Mouse (Mus musculus) brown adipose tissue, adult 24 weeks (tissue): ENCODE measurements at regions not wholly inside any gene's neighbourhood (a gene's known extent, or its start where the extent isn't known, plus 50 kb on each side); places are given as distances from the start of the nearest gene placed in this dataset.
A peak's percentile ranks its signal among the peaks of the same experiment; 100 is the strongest.

Experiments
- H3K27ac ChIP-seq: fragments of 200-500 bp; replicated peaks from 2 replicates; pipeline ENCODE4 v1.5.1; 2012; ENCODE audit warnings: low read depth, mild to moderate bottlenecking, low read length
- H3K4me1 ChIP-seq: fragments of 200-500 bp; 2 replicates; pipeline ENCODE4 v1.6.1; 2012; ENCODE audit warnings: low read length, mixed read lengths; ENCODE audit not compliant: control insufficient read depth, insufficient read depth, insufficient read length
- H3K4me3 ChIP-seq: fragments of 200-500 bp; 2 replicates; pipeline ENCODE4 v1.5.1; 2012; ENCODE audit warnings: low read depth, mild to moderate bottlenecking, low read length, moderate library complexity; ENCODE audit not compliant: insufficient read depth

- Histone ChIP-seq H3K27ac (peak overlapping the region; percentile 87), H3K4me1 (peaks cover 26% of the 10 kb centered on the region), H3K4me3 (no peak overlapping the region)
Observed at GRCm38 (mm10) chr17:10094108-10094521, 225.5 kb downstream of the Qk start.

- Histone ChIP-seq H3K27ac (peak overlapping the region; percentile 87), H3K4me3 (no peak overlapping the region), H3K4me1 (peaks cover 26% of the 10 kb centered on the region)
Observed at GRCm38 (mm10) chr17:10093437-10094107, 226.1 kb downstream of the Qk start.

GRCm38 (mm10) chr17:10087192-10087886 is 232.3 kb downstream of the Qk start:
- Histone ChIP-seq H3K4me3 (no peak overlapping the region), H3K4me1 (no peaks in the 10 kb centered on the region), H3K27ac (no peak overlapping the region)

GRCm38 (mm10) chr17:10086558-10086957 is 233.1 kb downstream of the Qk start:
- no peaks in the 10 kb centered on the region for H3K4me1 ChIP-seq
- no peak overlapping the region for H3K4me3 ChIP-seq
- no peak overlapping the region for H3K27ac ChIP-seq

- H3K4me1 ChIP-seq: no peaks in the 10 kb centered on the region
- no peak overlapping the region for H3K27ac ChIP-seq
- H3K4me3 ChIP-seq: no peak overlapping the region
Observed at GRCm38 (mm10) chr17:10086132-10086531, 233.5 kb downstream of the Qk start.

- H3K27ac ChIP-seq: no peak overlapping the region
- H3K4me3 ChIP-seq: no peak overlapping the region
- H3K4me1 ChIP-seq: no peaks in the 10 kb centered on the region; the same call in 1 of the 2 replicates
Observed at GRCm38 (mm10) chr17:10081721-10082120, 237.9 kb downstream of the Qk start.

GRCm38 (mm10) chr17:10079853-10080650 is 239.6 kb downstream of the Qk start:
- H3K4me1 ChIP-seq: no peaks in the 10 kb centered on the region; the same call in 1 of the 2 replicates

GRCm38 (mm10) chr17:10078536-10079319 is 240.9 kb downstream of the Qk start:
- Histone ChIP-seq H3K27ac (no peak overlapping the region), H3K4me1 (no peaks in the 10 kb centered on the region; the same call in 1 of the 2 replicates), H3K4me3 (no peak overlapping the region)

More at GRCm38 (mm10) chr17:10079853-10080650, 239.6 kb downstream of the Qk start:
- no peak overlapping the region for H3K4me3 ChIP-seq
- no peak overlapping the region for H3K27ac ChIP-seq

- H3K4me3 ChIP-seq: no peak overlapping the region
- H3K4me1 ChIP-seq: no peaks in the 10 kb centered on the region
- no peak overlapping the region for H3K27ac ChIP-seq
Observed at GRCm38 (mm10) chr17:10073301-10073700, 246.4 kb downstream of the Qk start.

GRCm38 (mm10) chr17:10069251-10069650 is 250.4 kb downstream of the Qk start:
- H3K27ac ChIP-seq: no peak overlapping the region
- peaks cover 5% of the 10 kb centered on the region; the same call in 1 of the 2 replicates for H3K4me1 ChIP-seq
- no peak overlapping the region for H3K4me3 ChIP-seq

- H3K4me1 ChIP-seq: peaks cover 9% of the 10 kb centered on the region; the same call in 1 of the 2 replicates
- no peak overlapping the region for H3K27ac ChIP-seq
- no peak overlapping the region for H3K4me3 ChIP-seq
Observed at GRCm38 (mm10) chr17:10065131-10065530, 254.5 kb downstream of the Qk start.

GRCm38 (mm10) chr17:10062546-10063100 is 257.0 kb downstream of the Qk start:
- 0 out of 2 replicates have a peak, but pooled peaks cover 4% of the 10 kb centered on the region for H3K4me1 ChIP-seq
- no peak overlapping the region for H3K27ac ChIP-seq
- no peak overlapping the region for H3K4me3 ChIP-seq

- H3K4me3 ChIP-seq: no peak overlapping the region
- H3K4me1 ChIP-seq: 0 out of 2 replicates have a peak, but pooled peaks cover under 1% of the 10 kb centered on the region
- no peak overlapping the region for H3K27ac ChIP-seq
Observed at GRCm38 (mm10) chr17:10057736-10058135, 261.9 kb downstream of the Qk start.

- no peak overlapping the region for H3K27ac ChIP-seq
- no peak overlapping the region for H3K4me3 ChIP-seq
- no peaks in the 10 kb centered on the region for H3K4me1 ChIP-seq
Observed at GRCm38 (mm10) chr17:10056096-10056495, 263.6 kb downstream of the Qk start.
